Mouse (Mus musculus): ENCODE results near the gene Tuba1a.

Gene Tuba1a

DNA sequence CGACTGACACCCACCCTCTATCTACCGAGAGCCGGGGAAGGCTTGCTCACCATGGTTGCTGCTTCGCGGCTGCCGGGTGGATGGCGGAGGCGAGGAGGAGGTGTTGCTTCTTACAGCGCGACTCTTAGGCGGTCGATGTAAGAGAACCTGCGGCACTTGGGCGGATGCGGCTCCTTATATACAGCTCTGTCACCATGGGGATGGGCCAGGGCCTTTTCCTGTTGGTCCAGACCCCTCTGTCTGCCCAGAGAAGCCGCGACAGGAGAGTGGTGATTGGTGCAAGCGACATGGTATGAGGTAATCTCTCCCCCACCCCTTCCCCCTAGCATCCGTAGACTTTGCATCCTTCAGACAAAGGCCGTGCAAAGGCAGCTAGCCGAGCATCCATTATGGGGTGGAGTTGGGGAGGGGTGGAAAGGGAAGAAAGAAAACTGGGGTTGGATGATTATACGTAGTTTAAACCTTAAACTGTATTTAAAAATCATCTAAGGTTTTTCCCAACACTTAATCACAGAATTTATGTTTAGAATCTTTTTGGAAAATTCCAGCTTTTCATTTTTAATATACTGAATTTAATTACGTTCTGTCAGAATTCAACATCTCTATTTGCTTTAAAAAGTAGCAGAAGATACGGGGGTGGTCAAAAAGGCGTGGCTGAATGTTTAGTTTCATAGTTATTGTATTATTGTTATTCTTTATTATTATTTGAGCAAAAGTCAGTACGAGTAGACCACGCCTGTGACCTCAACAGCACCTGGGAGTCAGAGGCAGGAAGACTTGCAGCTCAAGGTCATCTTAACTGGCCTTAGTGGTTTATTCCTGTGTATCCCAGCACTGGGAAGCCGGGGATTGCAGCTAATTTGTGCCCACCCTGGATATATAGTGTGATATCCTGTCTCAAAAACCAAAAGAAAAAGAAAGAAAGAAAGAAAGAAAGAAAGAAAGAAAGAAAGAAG, at the start of gene Tuba1a, which contains the start of gene Gm49450:
TSS of gene Tuba1a (minus strand) at position 303 of the 956 bp plus-strand sequence.
TSS of gene Gm49450 (minus strand) at position 151 of the 956 bp plus-strand sequence.
- peak; percentile 92 for DNase-seq (ENCODE audit: low spot score)

DNA sequence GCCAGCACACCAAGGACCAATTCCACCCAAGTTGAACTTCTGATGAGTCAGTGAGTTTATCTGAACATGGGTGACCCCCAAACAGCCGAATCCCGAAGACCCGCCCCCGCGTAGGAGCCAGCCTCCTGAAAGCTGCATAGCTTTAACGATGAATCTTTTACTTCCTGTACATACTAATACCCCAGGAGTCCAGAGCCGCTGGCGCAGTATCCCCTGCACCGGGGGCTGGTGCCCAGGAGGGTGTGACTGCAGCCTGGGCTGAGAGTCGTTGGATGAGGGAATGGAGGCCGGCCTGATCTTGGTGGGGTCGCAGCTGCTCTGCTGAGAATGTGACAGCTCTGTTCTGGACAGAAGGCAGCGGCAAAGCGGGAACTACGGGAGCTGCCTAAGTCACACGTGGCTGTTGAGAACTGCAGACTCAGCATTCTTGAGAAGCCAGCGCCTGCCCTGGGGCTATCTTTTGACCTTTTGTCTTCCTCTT, 48.0 kb upstream of the Tuba1a start:
- DNase-seq (ENCODE audit: low spot score): peak; percentile 68

DNA sequence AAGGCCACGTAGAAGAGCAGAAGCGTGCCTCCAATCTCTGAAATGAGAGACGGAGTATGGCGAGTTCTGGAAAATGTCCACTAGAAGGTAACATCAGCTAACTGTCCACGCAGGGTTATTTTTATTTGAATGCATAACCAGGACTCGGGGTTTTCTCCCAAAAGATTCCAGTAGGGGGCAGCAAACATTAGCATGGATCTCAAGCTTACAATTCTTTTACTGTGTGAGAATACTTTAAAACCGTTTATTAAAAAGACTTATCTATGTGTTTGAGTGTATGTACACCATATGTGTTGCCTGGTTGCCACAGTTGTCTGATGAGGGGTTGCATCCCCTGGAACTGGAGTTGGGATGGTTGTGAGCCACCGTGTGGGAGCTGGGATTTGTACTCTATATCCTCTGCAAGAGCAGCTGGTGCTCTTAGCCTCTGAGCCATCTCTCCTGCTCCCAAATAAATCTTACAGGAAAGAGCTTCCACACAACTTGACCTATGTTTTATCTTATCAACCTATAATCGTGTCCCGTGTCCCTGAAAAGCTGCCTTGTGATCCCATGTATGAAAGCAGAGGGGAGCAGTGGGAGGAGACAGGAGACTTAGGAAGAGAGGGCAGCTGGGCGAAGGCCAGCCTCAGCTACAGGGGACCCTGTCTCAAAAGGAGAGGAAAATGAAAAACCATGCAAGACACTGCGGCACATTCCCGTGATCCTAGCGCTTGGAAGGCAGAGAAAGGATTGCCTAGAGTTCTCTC, 47.2 kb upstream of the Tuba1a start:
- DNase-seq (ENCODE audit: low spot score): peak; percentile 42

DNA sequence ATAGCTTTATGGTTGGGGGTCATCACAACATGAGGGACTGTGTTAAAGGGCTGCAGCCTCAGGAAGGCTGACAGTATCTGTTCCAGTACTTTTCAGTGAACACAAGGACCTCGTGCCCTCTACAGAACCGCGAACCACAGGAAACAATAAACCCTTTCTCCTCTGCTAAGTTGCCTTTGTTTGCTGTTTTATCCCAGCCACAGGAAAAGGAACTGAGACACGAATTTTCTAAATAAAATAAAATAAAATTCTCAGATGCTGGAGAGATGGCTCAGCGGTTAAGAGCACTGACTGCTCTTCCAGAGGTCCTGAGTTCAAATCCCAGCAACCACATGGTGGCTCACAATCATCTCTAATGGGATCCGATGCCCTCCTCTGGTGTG, 45.3 kb upstream of the Tuba1a start:
- DNase-seq (ENCODE audit: low spot score): no peak

DNA sequence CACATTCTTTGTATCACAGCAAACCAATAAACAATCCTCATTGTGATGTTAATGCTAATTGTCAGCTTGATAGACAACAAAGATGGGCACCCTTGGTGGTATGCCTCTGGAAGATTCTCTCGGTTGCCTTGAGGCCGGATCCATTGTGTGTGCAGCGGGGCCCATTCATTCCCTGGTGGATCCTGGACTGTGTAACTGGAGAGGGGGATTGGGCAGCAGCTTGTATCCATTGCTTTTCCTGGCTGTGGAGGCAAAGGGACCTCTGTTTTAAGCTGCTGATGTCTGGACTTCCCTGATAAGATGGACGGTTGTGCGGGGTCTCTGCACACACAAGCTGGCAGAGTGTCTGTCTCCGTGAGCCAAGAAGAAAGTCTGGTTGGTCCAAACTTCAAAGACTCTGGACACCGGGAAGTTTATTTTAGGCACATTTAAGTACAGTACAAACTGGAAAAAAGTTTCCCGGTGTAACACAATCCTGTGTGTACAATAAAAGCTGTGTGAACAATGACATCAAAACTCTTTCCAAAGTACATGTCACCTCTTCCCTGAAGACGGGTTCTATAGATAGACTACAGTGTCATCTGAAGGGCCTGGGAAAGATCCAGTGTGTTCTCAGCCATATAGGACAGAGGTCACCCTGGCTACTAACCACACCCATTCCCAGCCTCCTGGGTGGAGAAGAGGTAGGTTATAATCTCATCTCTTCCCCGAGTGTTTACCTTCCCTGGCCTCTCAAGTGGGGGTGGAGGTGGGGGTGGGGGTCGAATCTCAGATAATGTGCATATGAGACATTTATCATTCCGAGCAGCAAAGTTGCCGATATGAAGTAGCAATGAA, 44.7 kb upstream of the Tuba1a start:
- DNase-seq (ENCODE audit: low spot score): no peak

DNA sequence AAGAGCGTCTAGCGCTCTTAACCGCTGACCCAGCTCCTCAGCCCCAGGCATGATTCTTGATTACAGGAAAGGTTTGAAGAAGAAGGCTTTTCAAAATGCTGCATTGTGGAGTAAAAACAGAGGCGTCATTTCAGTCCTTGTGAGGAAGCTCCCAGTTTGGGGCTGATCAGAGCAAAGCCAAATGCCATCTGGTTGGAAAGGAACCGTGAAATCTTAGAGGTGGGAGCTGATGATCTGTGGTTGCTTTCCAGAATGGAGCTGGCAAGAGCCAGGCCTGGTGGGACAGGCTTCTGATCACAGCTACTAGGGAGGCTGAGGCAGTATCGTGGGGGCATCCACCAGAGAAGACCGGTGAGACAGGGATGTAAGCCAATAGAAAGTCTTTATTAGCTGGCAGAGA, 43.3 kb upstream of the Tuba1a start:
- DNase-seq (ENCODE audit: low spot score): no peak

DNA sequence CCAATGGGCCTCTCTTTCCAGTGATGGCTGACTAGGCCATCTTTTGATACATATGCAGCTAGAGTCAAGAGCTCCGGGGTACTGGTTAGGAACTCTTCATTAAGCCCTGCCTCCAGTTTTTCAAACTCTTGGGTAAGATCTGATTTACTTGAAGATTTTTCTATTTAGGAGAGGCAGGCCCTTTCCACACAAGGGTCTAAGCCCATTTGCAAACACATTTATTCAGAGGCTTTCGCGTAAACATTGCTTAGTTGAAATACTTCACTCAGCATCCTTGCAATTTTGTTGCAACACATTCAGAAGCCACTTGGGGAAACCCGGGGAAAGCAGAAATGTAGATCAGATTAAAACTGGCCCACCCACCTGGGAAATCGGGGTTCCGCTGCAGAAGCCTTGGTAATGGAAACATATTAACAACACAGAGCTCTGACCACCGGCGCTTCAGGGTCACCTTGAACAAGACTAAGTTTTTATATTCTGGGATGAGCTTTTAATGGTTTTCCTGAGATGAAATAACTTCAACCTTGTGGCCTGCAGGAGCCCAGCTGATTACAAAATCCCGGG, 41.5 kb upstream of the Tuba1a start:
- no peak for DNase-seq (ENCODE audit: low spot score)

DNA sequence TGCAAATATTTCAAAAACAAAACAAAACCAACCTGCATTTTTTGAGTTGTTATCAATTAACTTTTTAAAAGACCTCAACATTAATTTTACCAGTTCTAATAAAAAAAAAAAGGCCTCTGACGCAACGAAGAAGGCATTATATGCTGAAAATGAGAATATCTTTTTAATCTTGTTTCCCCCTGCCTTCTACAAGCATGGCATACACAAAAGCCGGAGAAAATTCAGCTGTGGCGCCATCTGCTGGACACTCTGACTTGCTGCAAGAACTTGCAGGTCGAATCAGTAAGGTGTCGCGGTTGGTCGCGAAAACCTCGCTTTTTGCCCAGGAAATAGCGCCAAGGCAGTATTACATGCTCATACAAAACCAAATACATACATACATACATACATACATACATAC, 40.4 kb upstream of the Tuba1a start:
- peak; percentile 83 for DNase-seq (ENCODE audit: low spot score)

DNA sequence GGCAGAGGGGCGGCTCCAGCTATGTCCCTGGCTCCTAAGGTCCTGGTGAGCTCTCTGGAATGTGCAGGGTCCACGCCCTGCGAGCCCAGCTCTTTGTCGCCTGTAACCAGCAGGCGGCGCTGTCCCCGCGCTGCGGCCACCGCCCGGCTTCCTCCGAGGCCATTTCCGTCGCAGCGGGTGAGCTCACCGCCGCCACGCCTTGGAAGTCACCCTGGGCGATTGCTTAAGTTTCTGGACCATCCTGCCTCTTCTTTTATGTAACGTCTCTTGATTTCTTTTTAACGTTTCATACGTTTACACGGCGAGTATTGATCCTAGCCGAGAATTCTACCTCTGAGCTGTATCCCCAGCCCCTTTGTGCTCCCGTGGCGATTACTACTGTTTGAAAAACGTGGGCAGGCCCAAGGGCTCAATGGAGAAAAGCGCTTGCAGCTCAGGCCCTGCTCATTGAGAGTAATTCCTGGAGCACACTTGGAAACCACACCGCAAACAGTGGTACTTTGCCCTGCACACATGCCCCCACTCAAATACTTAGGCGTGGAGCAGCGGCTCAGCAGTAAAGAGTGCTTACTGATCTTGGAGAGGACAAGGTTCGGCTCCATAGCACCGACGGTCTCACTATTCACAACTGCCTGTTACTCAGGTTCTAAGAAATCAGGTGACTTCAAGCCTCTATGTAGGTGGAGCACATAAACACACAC, 39.7 kb upstream of the Tuba1a start:
- DNase-seq (ENCODE audit: low spot score): peak; percentile 92

DNA sequence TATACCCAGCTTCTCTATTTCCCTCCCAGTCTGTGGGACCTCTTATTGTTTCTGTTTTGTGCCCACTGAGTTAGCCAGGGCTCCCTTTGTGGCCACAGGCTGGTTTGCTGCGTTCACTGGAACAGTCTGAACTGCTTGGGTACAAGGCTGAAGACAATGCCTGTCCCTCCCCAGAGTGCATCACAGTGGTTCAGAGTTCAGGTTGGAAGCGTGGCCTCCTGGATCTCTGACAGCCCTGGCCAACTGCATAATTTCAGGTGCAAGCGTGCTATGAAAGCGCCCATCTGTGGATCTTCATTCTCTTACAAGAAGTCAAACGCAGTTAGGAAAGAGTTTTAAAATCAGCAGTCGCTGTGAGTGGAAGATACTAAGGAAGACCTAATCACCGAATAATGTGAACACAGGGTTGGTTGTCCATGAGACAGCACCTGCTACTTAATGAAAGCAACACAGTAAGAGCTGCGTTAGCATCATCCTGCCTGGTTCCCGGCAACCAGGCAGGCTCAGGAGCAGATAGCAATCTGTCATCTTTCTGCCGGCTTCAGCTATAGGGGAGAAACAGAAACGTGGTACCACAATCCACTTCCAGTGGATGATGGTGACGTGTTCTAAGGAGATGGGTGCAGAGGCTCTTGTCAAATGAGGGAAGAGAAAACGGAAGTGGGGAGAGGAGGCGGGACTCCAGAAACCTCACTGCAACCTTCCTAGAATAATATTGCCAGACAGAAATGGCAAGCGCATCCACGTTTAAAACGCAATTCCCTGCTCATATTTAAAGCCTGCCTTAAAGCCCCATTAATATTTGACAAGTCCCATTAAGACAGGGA, 38.8 kb upstream of the Tuba1a start:
- peak; percentile 55 for DNase-seq (ENCODE audit: low spot score)

DNA sequence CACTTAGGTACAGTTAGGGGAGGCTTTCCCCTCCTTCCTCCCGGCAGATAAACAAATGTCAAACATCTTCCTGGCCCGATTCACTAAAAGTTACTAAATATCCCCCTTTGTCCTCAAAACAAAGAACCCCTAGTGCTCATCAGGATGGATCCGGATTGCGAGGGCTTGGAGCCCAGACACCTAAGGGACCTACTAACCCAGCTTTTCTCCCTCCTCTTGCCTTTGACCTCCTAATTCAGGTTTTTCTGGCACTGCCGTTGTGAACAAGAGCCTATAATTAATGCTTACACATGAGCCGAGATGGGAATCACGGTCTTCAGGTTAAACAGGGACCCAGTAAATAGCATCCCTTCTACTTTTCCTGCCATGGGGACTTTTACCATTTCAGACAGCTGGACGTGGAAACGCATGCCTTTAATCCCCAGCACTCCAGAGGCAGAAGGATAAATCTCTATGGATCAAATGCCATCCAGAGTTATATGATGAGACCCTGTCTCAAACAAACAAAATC, 38.1 kb upstream of the Tuba1a start:
- DNase-seq (ENCODE audit: low spot score): no peak

DNA sequence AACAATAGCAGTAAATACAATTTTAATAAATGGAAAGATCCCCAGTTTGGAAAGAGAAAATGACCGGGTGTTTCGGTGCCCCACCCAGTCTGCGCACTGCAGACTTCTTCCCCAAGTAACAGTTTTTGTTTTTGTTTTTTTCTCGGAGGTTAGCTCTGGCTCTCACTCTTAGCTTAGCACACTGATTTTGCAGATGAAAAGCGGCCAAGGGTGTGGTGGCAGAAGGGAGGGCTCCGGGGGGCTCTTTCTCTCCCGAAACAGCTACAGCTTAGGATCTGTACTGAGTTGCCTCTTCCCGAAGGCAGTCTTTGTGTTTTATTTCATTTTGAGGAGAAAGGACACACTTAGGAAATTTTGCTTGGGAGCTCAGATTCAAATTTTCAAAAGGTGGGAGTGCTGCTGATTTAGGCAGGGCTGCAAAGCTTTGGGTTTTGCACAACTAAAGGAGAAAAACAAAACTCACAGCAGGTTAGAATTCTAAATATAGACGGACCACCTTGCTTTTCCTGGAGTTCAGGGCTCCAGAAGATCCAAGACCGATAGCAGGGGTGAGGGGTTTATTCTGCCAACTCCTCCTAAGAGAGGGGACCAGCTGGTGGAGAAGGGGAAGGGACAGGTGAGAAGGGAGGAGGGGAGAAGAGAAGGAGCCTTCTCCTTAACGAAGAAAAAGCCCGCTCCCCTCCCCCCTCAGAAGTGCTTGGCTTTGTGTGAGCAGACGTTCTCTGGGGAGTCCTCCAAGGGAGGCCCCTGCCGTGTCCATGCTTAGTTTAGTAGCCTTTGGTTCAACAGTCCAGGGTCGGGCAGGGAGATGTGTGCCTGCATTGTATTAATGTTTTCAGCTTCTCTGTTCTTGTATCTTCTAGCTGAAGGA, 37.4 kb upstream of the Tuba1a start:
- DNase-seq (ENCODE audit: low spot score): no peak

DNA sequence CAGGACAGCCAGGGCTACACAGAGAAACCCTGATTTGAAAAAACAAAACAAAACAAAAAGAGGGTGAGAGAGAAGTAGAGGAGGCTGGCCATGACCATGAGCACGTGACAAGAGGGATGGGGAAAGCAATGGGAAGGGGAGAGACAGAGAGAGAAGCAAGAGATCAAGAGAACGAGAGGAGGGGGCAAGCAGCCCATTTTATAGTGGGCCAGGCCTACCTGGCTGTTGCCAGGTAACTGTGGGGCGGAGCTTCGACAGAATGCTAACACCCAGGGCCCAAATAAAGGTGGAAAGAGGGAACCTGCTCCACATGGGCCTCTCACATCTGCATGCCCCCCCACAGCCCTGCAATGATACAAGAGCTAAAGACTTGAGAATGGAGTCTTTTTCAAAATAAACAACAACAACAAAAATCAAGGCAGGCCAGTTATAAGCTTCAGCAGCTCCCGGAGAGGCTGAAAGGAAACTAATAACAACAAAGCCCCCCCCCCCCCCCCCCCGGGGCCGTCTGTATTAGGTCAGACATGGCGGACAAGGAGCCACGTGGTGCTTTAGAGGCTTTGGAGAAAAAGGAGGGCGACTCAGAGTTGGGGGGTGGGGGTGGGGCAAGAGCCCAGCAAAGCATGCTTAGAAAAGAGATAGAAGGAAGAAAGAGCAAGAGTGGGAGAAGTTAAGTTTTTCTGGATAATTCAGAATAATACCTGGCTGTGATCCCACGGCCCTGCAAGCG, 36.4 kb upstream of the Tuba1a start:
- no peak for DNase-seq (ENCODE audit: low spot score)

DNA sequence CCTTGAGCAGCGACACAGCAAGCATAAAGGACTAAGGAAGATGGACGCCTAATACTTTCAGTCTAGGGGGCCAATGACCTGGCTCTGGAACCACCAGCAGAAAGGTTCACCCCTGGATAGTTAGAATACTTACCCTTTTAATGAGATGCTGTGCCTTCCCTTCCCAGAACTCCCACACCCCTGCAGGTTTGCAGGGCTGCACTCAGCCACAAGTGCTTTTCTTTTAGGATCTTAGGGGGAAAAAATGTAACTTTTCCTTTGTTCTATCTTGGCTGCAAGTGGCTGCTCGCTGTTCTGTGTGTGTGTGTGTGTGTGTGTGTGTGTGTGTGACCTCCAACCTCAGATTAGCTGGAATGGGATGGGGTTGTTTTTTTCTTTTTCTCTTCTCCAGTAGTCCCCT, 35.3 kb upstream of the Tuba1a start:
- no peak for DNase-seq (ENCODE audit: low spot score)

DNA sequence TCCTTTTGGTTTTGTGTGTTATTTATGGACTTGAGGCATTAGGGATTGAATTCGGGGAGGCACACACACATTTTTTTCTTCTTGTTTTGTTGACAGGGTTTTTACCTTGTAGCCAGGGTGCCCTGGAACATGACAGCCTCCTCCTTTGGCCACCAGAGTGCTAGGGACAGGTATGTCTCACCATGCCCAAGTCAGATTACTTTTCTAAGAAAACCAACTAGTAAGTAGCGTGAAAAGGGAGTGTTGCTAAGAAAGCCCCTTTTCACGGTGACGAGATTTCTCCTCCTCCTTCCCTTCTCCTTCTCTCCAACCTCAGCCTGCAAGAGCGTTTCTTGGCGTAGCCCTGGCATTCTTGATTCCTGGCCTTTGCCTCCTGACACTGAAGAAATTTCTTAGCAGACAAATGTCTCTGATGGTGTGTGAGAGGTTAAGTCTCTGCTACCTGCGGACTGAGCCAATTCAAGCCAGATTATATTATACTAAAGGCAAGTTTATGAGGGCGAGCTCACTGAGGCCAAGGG, 34.2 kb upstream of the Tuba1a start:
- no peak for DNase-seq (ENCODE audit: low spot score)

DNA sequence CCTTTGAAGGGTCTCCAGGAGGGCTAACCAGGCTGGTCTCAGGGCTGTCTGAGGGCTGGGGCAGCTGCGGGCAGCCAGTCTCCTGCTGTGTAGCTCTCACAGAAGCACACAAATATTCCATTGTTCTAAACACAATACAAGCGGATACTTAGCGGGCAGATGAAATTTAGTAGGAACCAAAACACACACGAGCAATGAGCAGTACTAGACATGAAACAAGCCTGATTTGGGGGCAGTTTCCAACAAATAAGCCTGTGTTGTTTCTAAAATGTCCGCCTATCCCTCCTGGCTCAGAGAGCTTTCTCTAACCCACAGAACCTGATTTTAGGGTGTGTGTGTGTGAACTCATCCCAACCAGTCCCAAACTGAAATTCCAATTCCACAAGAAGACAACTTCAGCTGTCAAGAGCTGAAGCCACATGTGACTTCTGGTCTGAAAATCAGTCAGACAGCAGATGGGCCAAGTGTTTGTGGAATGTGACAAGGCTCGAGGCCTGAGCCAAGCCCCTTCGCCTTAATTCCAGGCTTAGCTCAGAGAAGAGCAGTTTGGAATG, 33.7 kb upstream of the Tuba1a start:
- no peak for DNase-seq (ENCODE audit: low spot score)

DNA sequence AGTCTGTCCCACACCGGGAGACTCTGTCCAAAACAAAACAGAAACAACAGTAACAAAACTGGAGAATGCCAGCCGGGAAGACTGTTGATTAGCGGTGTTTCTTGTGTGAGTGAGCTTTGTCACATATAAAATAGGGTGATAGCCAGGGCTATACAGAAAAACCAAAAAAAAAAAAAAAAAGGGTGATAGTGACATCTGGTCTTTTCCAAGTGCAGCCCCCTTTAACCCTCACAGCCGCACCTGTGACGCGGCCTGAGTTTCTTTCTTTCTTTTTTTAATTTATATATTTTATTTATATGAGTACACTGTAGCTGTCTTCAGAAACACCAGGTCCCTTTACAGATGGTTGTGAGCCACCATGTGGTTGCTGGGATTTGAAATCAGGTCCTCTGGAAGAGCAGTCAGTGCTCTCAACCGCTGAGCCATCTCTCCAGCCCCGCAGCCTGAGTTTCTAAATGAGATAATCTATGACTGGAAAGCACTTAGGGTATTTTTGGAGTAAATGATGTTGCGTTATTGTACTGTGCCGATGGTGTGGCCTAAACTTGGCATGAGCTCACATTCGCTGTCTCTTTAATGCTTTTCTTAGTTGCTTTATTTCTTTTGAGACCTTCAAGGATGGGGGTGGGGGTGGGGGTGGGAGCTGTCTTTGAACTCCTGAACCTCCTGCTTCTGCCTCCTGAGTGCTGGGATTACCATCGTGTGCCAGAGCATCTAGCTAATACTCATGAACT, 32.6 kb upstream of the Tuba1a start:
- no peak for DNase-seq (ENCODE audit: low spot score)
